Mouse (Mus musculus): ENCODE results near the gene Qrich2. TPM values are rescaled to one million over a fixed set of nuclear protein-coding genes. Genes with fewer than 3 reads are reported as not detected.

Qrich2 gene
- total and polyA plus RNA-seq, 2 experiments from 2014 or later, result 0.14 TPM; not detected in 1

DNA sequence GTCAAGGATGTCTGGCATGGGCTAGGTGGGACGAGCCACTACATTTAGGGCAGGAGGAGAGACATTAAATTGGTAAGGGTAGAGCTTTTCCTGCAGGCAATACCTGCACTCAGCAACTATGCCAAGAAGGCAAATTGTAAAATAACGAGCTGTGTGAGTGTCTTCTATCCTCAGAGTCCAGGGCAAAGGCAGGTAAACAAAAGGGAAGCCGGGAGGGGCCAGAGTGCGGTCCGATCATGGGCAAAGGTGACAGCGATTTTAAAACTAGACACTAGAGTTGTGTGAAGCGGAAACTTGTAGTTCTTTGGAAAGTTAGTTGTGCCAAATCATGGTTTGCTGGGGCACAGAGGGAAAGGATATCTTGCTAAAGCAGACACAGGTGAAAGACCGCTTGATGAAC is 18.2 kb upstream of the Qrich2 start:
- Histone ChIP-seq H3K4me2 (ENCODE audit: low read depth, low read length, poor library complexity, severe bottlenecking) (no peak overlapping the region), H3K27ac (ENCODE audit: low read depth, low read length) (no peak overlapping the region), H3K4me1 (ENCODE audit: insufficient read depth, low read length) (0 out of 2 replicates have a peak, but pooled peaks cover 2% of the 10 kb centered on the region), H3K27me3 (ENCODE audit: insufficient read depth, low read length) (no peaks in the 10 kb centered on the region), H3K4me3 (ENCODE audit: low read depth, low read length) (no peak overlapping the region), H3K36me3 (ENCODE audit: insufficient read depth, low read length) (peaks cover 47% of the 10 kb centered on the region), H3K9me3 (ENCODE audit: low read length) (no peaks in the 10 kb centered on the region), H3K9ac (replicated peaks; ENCODE audit: low read length, poor library complexity, severe bottlenecking) (no peak overlapping the region)
- WGBS, result 95% methylated on average over 8 of the region's 8 CpGs
- ATAC-seq (ENCODE audit: low FRiP score) (no peak), DNase-seq (ENCODE audit: low spot score) (no peak)
- no peak for TF ChIP-seq CTCF (IDR thresholded peaks at IDR 0.05)

DNA sequence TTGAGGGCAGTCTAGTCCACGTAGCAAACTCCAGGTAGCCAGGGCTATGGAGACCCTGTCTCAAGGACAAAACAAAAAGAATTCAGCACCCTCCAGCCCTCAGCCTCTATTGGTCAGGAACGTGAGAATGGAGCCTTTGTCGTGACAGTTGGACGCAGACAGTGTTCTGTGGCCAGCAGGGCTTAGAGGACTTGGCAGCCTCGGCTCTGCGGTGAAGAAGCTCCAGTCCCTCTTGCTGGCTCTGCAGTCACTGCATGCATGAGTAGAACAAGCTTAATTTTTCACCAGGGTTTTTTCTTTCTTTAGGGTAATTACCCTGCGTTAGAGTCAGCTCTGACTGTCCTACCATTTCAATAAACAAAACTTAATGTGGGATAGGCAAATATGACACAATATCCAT is 15.7 kb upstream of the Qrich2 start:
- Histone ChIP-seq H3K27me3 (ENCODE audit: insufficient read depth, low read length) (no peaks in the 10 kb centered on the region), H3K4me2 (ENCODE audit: low read depth, low read length, poor library complexity, severe bottlenecking) (no peak overlapping the region), H3K36me3 (ENCODE audit: insufficient read depth, low read length) (peaks cover 71% of the 10 kb centered on the region), H3K9me3 (ENCODE audit: low read length) (no peaks in the 10 kb centered on the region), H3K4me3 (ENCODE audit: low read depth, low read length) (no peak overlapping the region), H3K4me1 (ENCODE audit: insufficient read depth, low read length) (no peaks in the 10 kb centered on the region), H3K9ac (replicated peaks; ENCODE audit: low read length, poor library complexity, severe bottlenecking) (no peak overlapping the region), H3K27ac (ENCODE audit: low read depth, low read length) (no peak overlapping the region)
- no peak for ATAC-seq (ENCODE audit: low FRiP score)
- TF ChIP-seq CTCF (IDR thresholded peaks at IDR 0.05), result no peak
- 74% methylated on average over 7 of the region's 7 CpGs for WGBS
- DNase-seq (ENCODE audit: low spot score), result peak; percentile 54

DNA sequence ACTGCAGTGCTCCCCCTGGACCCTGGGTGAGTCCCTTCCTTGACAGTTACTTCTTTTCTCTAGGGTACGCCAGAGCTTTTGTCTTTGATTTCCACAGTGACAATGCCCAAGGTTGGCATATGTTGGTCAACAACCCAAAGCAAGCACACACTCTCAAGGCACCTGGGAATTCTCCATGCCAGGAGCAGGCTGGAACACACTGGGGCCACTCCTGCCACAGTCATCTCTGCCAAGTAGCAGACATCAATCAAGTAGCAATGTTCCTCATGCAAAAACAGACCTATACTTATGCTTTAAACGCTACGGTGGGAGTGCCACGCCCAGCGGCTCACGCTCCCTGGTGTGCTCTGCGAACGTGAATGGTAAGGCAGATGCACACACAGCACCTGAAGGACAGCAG is 14.9 kb upstream of the Qrich2 start:
- TF ChIP-seq CTCF (IDR thresholded peaks at IDR 0.05), result no peak
- no peak overlapping the region for H3K9ac ChIP-seq (replicated peaks; ENCODE audit: low read length, poor library complexity, severe bottlenecking)
- ATAC-seq (ENCODE audit: low FRiP score), result no peak
- no peaks in the 10 kb centered on the region for H3K27me3 ChIP-seq (ENCODE audit: insufficient read depth, low read length)
- H3K4me3 ChIP-seq (ENCODE audit: low read depth, low read length), result no peak overlapping the region
- H3K4me1 ChIP-seq (ENCODE audit: insufficient read depth, low read length), result no peaks in the 10 kb centered on the region
- peaks cover 70% of the 10 kb centered on the region for H3K36me3 ChIP-seq (ENCODE audit: insufficient read depth, low read length)
- H3K9me3 ChIP-seq (ENCODE audit: low read length), result no peaks in the 10 kb centered on the region
- DNase-seq (ENCODE audit: low spot score), result no peak
- 94% methylated on average over 8 of the region's 8 CpGs for WGBS
- H3K27ac ChIP-seq (ENCODE audit: low read depth, low read length), result no peak overlapping the region
- H3K4me2 ChIP-seq (ENCODE audit: low read depth, low read length, poor library complexity, severe bottlenecking), result no peak overlapping the region

DNA sequence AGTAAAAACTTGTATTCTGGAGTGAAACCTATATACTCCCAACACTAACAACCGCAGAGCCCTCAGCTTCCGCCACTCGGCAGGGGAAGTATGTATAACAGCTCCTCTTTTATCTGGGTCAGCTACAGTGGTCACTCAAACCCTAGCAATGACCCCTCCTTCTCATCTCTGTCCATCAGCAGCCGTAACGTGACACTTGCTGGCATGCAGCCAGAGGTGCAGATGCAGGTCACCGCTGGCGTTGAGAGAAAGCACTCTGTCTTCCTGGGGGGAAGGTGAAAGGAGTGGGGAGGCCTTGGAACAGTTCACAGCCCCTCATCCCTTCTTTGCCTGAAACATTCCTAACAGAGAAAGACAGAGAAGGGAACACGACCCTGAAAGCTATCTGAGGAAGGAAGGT is 13.8 kb upstream of the Qrich2 start:
- no peak overlapping the region for H3K4me2 ChIP-seq (ENCODE audit: low read depth, low read length, poor library complexity, severe bottlenecking)
- WGBS, result 75% methylated on average over 7 of the region's 8 CpGs
- H3K4me3 ChIP-seq (ENCODE audit: low read depth, low read length), result no peak overlapping the region
- no peaks in the 10 kb centered on the region for H3K27me3 ChIP-seq (ENCODE audit: insufficient read depth, low read length)
- ATAC-seq (ENCODE audit: low FRiP score) (no peak), DNase-seq (ENCODE audit: low spot score) (no peak)
- H3K4me1 ChIP-seq (ENCODE audit: insufficient read depth, low read length), result no peaks in the 10 kb centered on the region
- H3K9ac ChIP-seq (replicated peaks; ENCODE audit: low read length, poor library complexity, severe bottlenecking), result no peak overlapping the region
- no peaks in the 10 kb centered on the region for H3K9me3 ChIP-seq (ENCODE audit: low read length)
- H3K36me3 ChIP-seq (ENCODE audit: insufficient read depth, low read length), result peaks cover 69% of the 10 kb centered on the region
- no peak for TF ChIP-seq CTCF (IDR thresholded peaks at IDR 0.05)
- no peak overlapping the region for H3K27ac ChIP-seq (ENCODE audit: low read depth, low read length)

DNA sequence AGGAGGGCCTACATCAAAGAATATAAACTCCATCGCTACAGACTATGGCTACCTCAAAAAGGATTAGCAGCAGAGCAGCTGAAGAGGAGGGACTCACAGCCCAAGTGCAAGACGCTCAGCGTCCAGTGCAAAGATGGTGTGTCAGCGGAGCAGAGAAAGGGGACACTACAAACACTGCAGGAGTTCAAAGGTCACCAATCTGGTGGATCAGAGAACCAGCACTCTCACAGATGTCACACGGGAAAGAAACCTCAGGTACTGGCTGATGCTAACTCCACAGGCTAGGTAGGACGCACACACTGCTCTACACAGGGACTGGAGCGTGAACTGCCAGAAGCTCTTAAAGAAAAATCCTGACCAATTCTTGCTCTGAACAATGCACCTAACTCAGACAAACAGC is 12.9 kb upstream of the Qrich2 start:
- H3K27me3 ChIP-seq (ENCODE audit: insufficient read depth, low read length), result no peaks in the 10 kb centered on the region
- H3K36me3 ChIP-seq (ENCODE audit: insufficient read depth, low read length), result peaks cover 65% of the 10 kb centered on the region
- H3K9me3 ChIP-seq (ENCODE audit: low read length), result no peaks in the 10 kb centered on the region
- no peak for ATAC-seq (ENCODE audit: low FRiP score)
- no peak for DNase-seq (ENCODE audit: low spot score)
- H3K4me3 ChIP-seq (ENCODE audit: low read depth, low read length), result no peak overlapping the region
- no peak overlapping the region for H3K9ac ChIP-seq (replicated peaks; ENCODE audit: low read length, poor library complexity, severe bottlenecking)
- H3K4me2 ChIP-seq (ENCODE audit: low read depth, low read length, poor library complexity, severe bottlenecking), result no peak overlapping the region
- H3K27ac ChIP-seq (ENCODE audit: low read depth, low read length), result no peak overlapping the region
- 60% methylated on average over 7 of the region's 7 CpGs for WGBS
- H3K4me1 ChIP-seq (ENCODE audit: insufficient read depth, low read length), result no peaks in the 10 kb centered on the region
- no peak for TF ChIP-seq CTCF (IDR thresholded peaks at IDR 0.05)

DNA sequence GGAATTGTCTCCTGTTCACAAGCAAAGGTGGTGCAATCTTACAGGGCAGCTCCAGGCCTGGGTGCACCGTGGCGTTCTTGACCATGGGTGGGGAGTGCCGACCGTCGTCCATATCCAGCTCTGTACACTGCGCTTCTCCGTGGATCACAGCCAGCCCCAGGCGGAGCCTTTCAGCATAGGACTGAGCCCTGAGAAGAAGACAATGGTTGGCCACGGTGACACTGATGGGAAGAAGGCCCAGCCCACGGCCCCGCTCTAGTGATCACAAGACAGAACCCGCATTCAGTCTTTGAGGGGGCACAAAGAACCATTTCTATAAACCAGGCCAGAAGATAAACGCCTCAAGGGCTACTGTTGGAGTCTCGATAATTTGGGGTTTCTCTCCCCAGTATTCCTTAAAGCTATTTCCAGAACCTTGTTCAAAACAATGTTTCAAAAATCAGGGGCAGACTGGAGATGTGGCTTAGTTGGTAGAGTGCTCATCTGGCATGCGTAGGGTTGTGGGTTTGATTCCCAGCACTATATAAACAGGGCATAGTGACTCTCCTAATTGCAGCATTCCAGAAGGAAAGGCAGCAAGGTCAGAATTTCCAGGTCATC is 11.2 kb upstream of the Qrich2 start:
- Histone ChIP-seq H3K4me2 (ENCODE audit: low read depth, low read length, poor library complexity, severe bottlenecking) (no peak overlapping the region), H3K27me3 (ENCODE audit: insufficient read depth, low read length) (no peaks in the 10 kb centered on the region), H3K36me3 (ENCODE audit: insufficient read depth, low read length) (peaks cover 72% of the 10 kb centered on the region), H3K9me3 (ENCODE audit: low read length) (no peaks in the 10 kb centered on the region), H3K27ac (ENCODE audit: low read depth, low read length) (no peak overlapping the region), H3K4me3 (ENCODE audit: low read depth, low read length) (no peak overlapping the region), H3K9ac (replicated peaks; ENCODE audit: low read length, poor library complexity, severe bottlenecking) (no peak overlapping the region), H3K4me1 (ENCODE audit: insufficient read depth, low read length) (no peaks in the 10 kb centered on the region)
- no peak for TF ChIP-seq CTCF (IDR thresholded peaks at IDR 0.05)
- no peak for DNase-seq (ENCODE audit: low spot score)
- 64% methylated on average over 15 of the region's 15 CpGs for WGBS
- ATAC-seq (ENCODE audit: low FRiP score), result no peak

Measured in midbrain, postnatal 0 days (tissue).